29 mouse cellular contexts compared by ENCODE assay signal in the genomic region with DNA sequence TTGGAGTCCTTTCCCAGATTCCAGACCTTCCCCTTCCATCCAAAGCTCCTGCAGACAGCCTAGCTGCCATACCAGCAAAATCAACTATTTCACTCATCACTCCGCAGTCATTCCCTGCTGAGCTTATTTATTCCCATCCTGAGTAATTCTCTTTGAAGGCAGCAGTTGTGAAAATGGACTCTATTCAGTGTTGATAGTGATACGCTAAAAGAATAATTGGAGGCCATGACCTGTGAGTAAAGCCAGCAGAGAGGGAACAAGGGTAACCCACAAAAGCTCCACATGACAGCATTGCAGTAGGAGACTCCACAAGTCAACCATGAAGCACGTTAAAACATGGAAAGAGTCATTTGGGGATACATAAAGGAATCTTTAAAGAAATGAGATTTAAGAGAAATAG.
A peak's percentile ranks its signal among the peaks of the same experiment; 100 is the strongest.
DNase-seq lines count a peak whose midpoint lies in the region; ATAC-seq lines count a peak whose summit lies in the region.
"Had no signal": no experiment of that assay in that cellular context is flagged by ENCODE, and none has a peak within 500 bp of the region (broad histone marks: within the 10 kb centered on the region; RNA-seq: fewer than 3 reads in every experiment).

No protein-coding gene starts in this region.

- no peak overlapping the region for H3K9ac ChIP-seq in hindbrain, embryonic 11.5 days (ENCODE audit: low read depth, low read length)
- H3K9ac ChIP-seq in hindbrain, embryonic 12.5 days: no peak overlapping the region
- H3K9ac ChIP-seq in neural tube, embryonic 15.5 days (replicated peaks): no peak overlapping the region
- no peak overlapping the region for H3K9ac ChIP-seq in neural tube, embryonic 11.5 days (ENCODE audit: low read length)
- H3K9ac ChIP-seq: embryonic facial prominence, embryonic 15.5 days; heart, embryonic 15.5 days; hindbrain, embryonic 15.5 days; limb, embryonic 12.5 days; liver, embryonic 15.5 days; lung, embryonic 14.5 days had no signal

- H3K4me3 ChIP-seq in hindbrain, embryonic 11.5 days (ENCODE audit: low read depth, low read length): no peak overlapping the region
- H3K4me3 ChIP-seq in hindbrain, embryonic 12.5 days: no peak overlapping the region
- no peak overlapping the region for H3K4me3 ChIP-seq in neural tube, embryonic 15.5 days (replicated peaks)
- H3K4me3 ChIP-seq in neural tube, embryonic 11.5 days (ENCODE audit: low read depth, low read length): no peak overlapping the region
- H3K4me3 ChIP-seq: embryonic facial prominence, embryonic 10.5 days; embryonic facial prominence, embryonic 15.5 days; heart, embryonic 10.5 days; heart, embryonic 15.5 days; hindbrain, embryonic 15.5 days; left cerebral cortex, adult 2 months; limb, embryonic 12.5 days; liver, embryonic 15.5 days had no signal

- H3K27ac ChIP-seq in hindbrain, embryonic 11.5 days (ENCODE audit: low read depth, low read length): no peak overlapping the region
- H3K27ac ChIP-seq in hindbrain, embryonic 12.5 days: no peak overlapping the region
- H3K27ac ChIP-seq in neural tube, embryonic 15.5 days (replicated peaks): no peak overlapping the region
- H3K27ac ChIP-seq in neural tube, embryonic 11.5 days (ENCODE audit: low read depth, low read length): no peak overlapping the region
- H3K27ac ChIP-seq: embryonic facial prominence, embryonic 10.5 days; embryonic facial prominence, embryonic 15.5 days; heart, embryonic 10.5 days; heart, embryonic 15.5 days; hindbrain, embryonic 15.5 days; left cerebral cortex, adult 2 months; limb, embryonic 12.5 days; liver, embryonic 15.5 days had no signal

- DNase-seq in hindbrain, embryonic 11.5 days (ENCODE audit: low spot score): peak; percentile 33
- DNase-seq in neural tube, embryonic 10.5 days (ENCODE audit: extremely low spot score, low spot score): peak; percentile 16
- DNase-seq in embryo, embryonic 10.5 days (ENCODE audit: low spot score): peak; percentile 72
- DNase-seq in neural tube, embryonic 11.5 days (ENCODE audit: low spot score): peak; percentile 30
- DNase-seq in heart, adult 18-20 months: no peak
- DNase-seq: adrenal gland, adult 2 months; adrenal gland, postnatal 36 days; B cell, adult 2 months; cerebellum, adult 8-10 months; cerebellum, postnatal 25 days; gastrocnemius, postnatal 10 days; kidney, adult 11 months; kidney, postnatal 14 days; lung, embryonic 14.5 days; lung, postnatal 14 days; thymus, adult 2 months; thymus, postnatal 36 days had no signal

- no peak overlapping the region for H3K4me2 ChIP-seq in hindbrain, embryonic 11.5 days (replicated peaks; ENCODE audit: low read depth, low read length)
- no peak overlapping the region for H3K4me2 ChIP-seq in hindbrain, embryonic 12.5 days (replicated peaks)
- H3K4me2 ChIP-seq in neural tube, embryonic 15.5 days: no peak overlapping the region
- no peak overlapping the region for H3K4me2 ChIP-seq in neural tube, embryonic 11.5 days (ENCODE audit: low read depth)
- H3K4me2 ChIP-seq: embryonic facial prominence, embryonic 15.5 days; heart, embryonic 15.5 days; hindbrain, embryonic 15.5 days; limb, embryonic 12.5 days; liver, embryonic 15.5 days; lung, embryonic 14.5 days had no signal

- no peaks in the 10 kb centered on the region for H3K9me3 ChIP-seq in hindbrain, embryonic 11.5 days (ENCODE audit: control insufficient read depth, low read length)
- no peaks in the 10 kb centered on the region for H3K9me3 ChIP-seq in hindbrain, embryonic 12.5 days (replicated peaks)
- no peaks in the 10 kb centered on the region for H3K9me3 ChIP-seq in neural tube, embryonic 15.5 days (replicated peaks)
- no peaks in the 10 kb centered on the region for H3K9me3 ChIP-seq in neural tube, embryonic 11.5 days (ENCODE audit: control insufficient read depth, low read length)
- H3K9me3 ChIP-seq: embryonic facial prominence, embryonic 10.5 days; embryonic facial prominence, embryonic 15.5 days; heart, embryonic 10.5 days; heart, embryonic 15.5 days; hindbrain, embryonic 15.5 days; limb, embryonic 12.5 days; liver, embryonic 15.5 days had no signal

- H3K36me3 ChIP-seq in hindbrain, embryonic 11.5 days (ENCODE audit: control insufficient read depth, insufficient read depth, low read length): no peaks in the 10 kb centered on the region
- no peaks in the 10 kb centered on the region for H3K36me3 ChIP-seq in hindbrain, embryonic 12.5 days
- no peaks in the 10 kb centered on the region for H3K36me3 ChIP-seq in neural tube, embryonic 15.5 days
- no peaks in the 10 kb centered on the region for H3K36me3 ChIP-seq in neural tube, embryonic 11.5 days (ENCODE audit: control insufficient read depth, insufficient read depth, low read length)
- H3K36me3 ChIP-seq: embryonic facial prominence, embryonic 10.5 days; embryonic facial prominence, embryonic 15.5 days; heart, embryonic 10.5 days; heart, embryonic 15.5 days; hindbrain, embryonic 15.5 days; limb, embryonic 12.5 days; liver, embryonic 15.5 days had no signal

- H3K27me3 ChIP-seq in hindbrain, embryonic 11.5 days (ENCODE audit: control insufficient read depth, insufficient read depth, low read length): 0 out of 2 replicates have a peak, but pooled peaks cover 4% of the 10 kb centered on the region
- H3K27me3 ChIP-seq in hindbrain, embryonic 12.5 days: no peaks in the 10 kb centered on the region
- H3K27me3 ChIP-seq in neural tube, embryonic 15.5 days (replicated peaks): no peaks in the 10 kb centered on the region
- no peaks in the 10 kb centered on the region for H3K27me3 ChIP-seq in neural tube, embryonic 11.5 days (ENCODE audit: control insufficient read depth, insufficient read depth, low read length)
- H3K27me3 ChIP-seq: embryonic facial prominence, embryonic 15.5 days; heart, embryonic 15.5 days; hindbrain, embryonic 15.5 days; limb, embryonic 12.5 days; liver, embryonic 15.5 days had no signal

- WGBS in hindbrain, embryonic 11.5 days: 11% methylated on average over 3 of the region's 3 CpGs
- WGBS in hindbrain, embryonic 12.5 days: 12% methylated on average over 3 of the region's 3 CpGs
- 18% methylated on average over 3 of the region's 3 CpGs for WGBS in neural tube, embryonic 15.5 days
- 22% methylated on average over 3 of the region's 3 CpGs for WGBS in neural tube, embryonic 11.5 days

- no peaks in the 10 kb centered on the region for H3K4me1 ChIP-seq in hindbrain, embryonic 11.5 days (replicated peaks; ENCODE audit: control insufficient read depth, insufficient read depth, low read length)
- 0 out of 2 replicates have a peak, but pooled peaks cover 2% of the 10 kb centered on the region for H3K4me1 ChIP-seq in hindbrain, embryonic 12.5 days
- H3K4me1 ChIP-seq in neural tube, embryonic 15.5 days: no peaks in the 10 kb centered on the region
- no peaks in the 10 kb centered on the region for H3K4me1 ChIP-seq in neural tube, embryonic 11.5 days (ENCODE audit: control insufficient read depth, insufficient read depth, low read length)
- H3K4me1 ChIP-seq: embryonic facial prominence, embryonic 10.5 days; embryonic facial prominence, embryonic 15.5 days; heart, embryonic 10.5 days; heart, embryonic 15.5 days; hindbrain, embryonic 15.5 days; limb, embryonic 12.5 days; liver, embryonic 15.5 days had no signal

- peak; percentile 57 for ATAC-seq in hindbrain, embryonic 11.5 days (ENCODE audit: low FRiP score)
- no peak for ATAC-seq in hindbrain, embryonic 12.5 days (ENCODE audit: low FRiP score)
- ATAC-seq in neural tube, embryonic 15.5 days (ENCODE audit: low FRiP score): no peak
- peak; percentile 55; the same call in 1 of the 2 replicates for ATAC-seq in neural tube, embryonic 11.5 days (ENCODE audit: insufficient read depth, low FRiP score, low TSS enrichment)
- ATAC-seq: activated CD4-positive, CD25-positive, alpha-beta regulatory T cell, adult 4 months; inflammation-experienced regulatory T-cells, adult 6 months had no signal

Comparison
In these comparisons a context has a peak if more than half of its experiments do, and no peak if none do; other contexts are left out.
1. ATAC-seq: peak in hindbrain, embryonic 11.5 days (single experiment) and neural tube, embryonic 11.5 days (single experiment); none in hindbrain, embryonic 12.5 days (single experiment) and neural tube, embryonic 15.5 days (single experiment).
2. DNase-seq: peak in hindbrain, embryonic 11.5 days (single experiment), neural tube, embryonic 10.5 days (single experiment), embryo, embryonic 10.5 days (single experiment) and neural tube, embryonic 11.5 days (single experiment); none in heart, adult 18-20 months (0 of 2).